Mouse (Mus musculus): ENCODE data around the gene Trappc5.
A peak's percentile ranks its signal among the peaks of the same experiment; 100 is the strongest.

Trappc5 gene

DNA sequence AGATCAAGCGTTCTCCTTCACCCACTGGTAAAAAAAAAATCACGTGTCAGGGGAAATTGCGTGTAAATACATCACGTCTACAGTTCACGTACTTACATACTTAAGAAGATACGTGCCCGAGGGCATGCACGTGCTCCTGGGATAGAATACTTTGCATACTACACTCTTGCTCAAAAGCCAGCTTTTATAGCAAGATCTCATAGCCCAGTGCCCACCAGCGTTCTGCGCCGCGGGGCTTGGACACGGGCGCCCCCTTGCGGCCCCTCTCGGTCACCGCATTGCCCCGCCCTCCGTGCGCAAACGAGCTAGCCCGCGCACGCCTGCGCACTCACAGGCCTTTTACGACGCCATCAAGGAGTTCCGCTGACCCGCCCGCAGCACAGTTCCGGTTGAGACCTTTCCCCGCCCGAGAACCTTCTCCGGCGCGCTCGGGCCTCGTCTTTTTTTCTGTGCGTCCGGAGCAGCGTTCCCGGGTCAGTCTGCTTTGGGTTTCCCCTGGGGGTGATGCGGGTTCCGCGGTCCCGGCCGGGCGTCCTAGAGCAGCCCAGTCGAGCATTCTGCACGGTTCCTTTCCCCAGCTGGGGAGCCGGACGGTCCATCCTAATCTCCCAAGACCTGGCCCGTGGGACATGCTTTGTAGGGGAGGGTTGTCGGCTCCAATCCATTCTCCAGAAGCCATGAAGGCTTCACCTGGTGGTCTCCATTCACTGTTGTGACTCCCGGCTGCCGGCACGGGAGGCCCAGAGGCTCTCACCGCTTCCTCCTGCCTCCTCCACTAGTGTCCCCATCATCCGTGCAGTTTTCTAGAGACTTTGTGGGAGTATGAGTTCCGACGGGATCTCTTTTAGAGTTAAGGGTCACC, at the start of gene Trappc5:
Gene Trappc5, plus strand, starts transcription at position 169 of the 862 bp plus-strand sequence.
- DNase-seq (ENCODE audit: low spot score in 2 of 2): peak; percentile 95

DNA sequence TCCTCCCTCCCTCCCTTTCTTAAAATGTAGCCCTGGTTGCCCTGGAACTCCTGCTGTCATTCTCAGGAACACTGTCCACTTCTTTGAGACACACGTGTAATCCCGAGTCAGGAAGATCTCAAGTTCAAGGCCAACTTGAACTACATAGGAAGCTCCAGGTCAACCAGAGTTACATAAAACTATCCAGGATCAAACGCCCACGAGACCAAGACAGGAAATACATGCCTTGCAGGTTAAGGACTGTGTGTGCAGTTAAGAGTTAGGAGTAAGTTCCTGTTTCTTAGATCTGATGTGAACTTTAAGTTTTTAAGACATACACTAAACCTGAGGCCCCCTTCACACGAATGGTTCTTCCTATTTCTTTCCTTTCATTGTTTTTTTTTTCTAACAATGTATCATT, 49.1 kb upstream of the Trappc5 start:
- DNase-seq (ENCODE audit: low spot score in 2 of 2): no peak

DNA sequence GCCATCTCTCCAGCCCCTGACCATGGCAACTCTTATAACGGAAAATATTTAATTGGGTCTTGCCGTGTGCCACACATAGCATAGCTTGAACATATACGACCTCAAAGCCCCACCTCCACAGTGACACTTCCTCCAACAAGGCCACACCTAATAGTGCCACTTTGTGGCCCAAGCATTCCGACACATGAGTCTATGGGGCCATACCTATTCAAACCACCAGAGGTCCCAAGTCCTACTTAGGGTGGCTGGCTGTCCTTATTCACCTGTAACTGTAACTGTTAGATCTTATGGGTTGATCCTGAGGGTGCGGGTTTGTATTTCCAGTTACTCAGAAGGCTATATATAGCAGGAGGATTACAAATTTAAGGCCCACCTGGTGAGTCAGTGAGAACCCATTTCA, 48.1 kb upstream of the Trappc5 start:
- no peak for DNase-seq (ENCODE audit: low spot score in 2 of 2)

DNA sequence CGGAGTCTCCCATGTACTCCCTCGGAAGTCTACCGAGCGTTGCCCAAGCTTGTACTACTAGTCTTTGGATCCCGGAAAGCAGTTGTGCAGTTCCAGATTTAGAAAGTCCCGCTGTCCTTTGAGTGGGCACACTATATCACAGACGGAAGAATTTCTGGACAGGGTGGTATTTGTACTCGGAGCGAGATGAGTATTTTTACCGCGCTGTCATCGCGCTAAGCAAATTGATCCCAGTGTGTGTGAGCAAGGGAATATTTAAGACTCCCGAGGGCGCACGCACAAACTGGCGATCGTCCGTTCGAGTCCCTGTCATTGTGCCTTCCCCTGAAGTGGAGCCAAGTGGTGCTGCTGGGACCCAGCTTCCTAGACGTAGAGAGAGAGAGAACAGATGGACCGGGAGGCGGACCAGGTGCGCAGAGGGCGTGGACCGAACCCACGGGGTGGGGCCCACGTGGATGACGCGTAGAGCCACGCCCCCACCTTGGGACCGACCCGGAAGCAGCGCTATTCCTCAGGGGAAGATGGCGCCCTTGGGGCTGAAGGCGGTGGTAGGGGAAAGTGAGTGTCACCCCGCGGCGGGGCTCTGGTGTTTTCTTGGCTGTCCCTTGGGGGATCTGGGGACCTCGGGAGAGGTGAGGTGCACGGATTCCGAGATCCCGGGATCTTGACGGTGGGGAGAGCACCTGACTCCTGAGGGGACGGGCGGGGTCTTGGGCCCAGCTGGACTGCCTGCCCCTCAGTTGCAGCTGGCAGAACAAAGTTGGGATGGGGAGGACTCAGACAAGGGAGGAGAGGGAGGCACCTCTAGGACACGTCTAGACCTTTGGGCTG, 45.2 kb upstream of the Trappc5 start, which contains the start of gene Stxbp2:
Gene Stxbp2, plus strand, starts transcription at position 309 of the 831 bp plus-strand sequence.
- DNase-seq (ENCODE audit: low spot score in 2 of 2): peak; percentile 82 to 84

DNA sequence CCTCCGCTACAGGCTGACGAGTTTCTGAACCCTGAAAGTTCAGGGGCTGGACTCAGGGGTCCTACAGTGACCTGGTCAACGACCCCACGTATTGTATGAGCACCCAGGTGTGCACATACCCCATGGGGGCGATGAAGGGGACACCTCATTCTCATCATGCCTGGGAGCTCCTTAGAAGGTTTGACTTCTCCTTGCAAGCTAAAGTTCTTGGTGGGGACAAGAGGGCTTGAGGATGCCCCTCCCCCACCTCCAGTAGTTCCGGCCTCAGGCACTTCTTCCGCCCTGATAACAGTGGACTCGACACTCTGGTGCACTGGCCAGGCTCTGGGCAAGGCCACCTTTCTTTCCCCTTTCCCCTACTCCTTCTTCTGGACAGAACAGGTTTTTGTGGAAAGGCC, 44.6 kb upstream of the Trappc5 start:
- no peak for DNase-seq (ENCODE audit: low spot score in 2 of 2)

DNA sequence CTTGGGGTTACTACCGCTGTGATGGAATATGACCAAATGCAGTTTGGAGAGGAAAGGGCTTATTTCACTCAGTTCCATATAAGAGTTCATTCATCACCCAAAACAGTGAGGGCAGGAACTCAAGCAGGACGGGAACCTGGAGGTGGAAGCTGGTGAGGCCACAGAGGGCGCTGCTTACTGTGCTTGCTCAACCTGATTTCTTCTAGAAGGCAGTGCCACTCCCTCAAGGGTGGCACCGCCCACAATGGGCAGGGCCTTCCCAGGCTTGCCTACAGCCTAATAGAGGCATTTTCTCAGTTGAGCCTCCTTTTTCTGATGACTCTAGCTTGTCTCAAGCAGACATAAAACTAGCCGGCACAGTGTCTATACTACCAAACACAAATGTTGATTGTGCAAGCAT, 30.3 kb upstream of the Trappc5 start:
- peak; percentile 39 to 44 for DNase-seq (ENCODE audit: low spot score in 2 of 2)

DNA sequence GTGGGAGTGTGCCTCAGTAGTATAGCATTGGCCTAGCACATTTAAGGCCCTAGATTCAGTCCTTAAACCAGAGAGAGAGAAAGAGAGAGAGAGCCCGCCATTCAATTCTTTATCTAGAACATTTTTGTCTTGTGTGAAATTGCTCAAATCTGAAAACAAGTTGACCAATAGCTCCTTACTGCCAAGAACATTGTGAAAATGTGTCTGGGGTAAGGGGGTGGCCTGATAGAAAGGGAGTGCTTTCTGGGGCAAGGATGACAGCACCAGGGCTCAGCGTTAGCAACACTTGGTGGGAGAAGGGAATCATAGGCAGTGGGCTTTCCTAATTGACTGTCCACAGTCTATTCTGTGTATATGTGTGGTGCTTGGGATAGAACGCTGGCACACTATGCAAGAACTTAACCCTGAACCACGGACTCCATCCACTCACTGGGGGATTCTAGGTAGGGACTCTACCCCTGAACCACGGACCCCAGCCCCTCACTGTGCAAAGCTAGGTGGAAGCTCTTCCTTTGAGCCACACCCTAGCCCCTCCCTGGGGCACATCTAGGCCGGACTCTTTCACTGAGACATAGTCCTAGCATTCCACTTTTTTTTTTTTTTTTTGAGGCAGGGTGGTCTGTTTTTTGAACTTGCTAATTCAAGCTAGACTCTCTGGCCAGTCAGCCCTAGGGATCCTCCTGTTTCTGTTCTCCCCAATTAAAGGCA, 29.1 kb upstream of the Trappc5 start:
- DNase-seq (ENCODE audit: low spot score in 2 of 2): no peak

DNA sequence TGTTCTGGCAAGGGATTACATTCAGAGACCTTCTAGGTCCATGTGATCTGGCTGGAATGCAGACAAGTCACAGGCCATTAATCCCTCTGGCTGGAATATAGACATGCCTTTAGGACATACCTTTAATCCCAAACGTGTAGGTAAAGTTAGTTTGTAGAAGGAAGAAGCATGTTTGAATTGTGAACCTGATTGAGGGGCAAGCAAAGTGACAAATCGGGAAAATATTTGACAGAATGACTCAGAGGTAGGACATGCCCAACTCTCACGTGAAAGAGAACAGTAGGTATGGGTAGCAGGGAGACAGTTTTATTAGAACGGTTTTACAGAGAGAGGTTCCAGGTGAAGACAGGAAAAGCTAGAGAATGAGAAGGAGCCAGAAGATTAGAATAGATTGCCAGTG, 28.5 kb upstream of the Trappc5 start:
- DNase-seq (ENCODE audit: low spot score in 2 of 2): no peak

DNA sequence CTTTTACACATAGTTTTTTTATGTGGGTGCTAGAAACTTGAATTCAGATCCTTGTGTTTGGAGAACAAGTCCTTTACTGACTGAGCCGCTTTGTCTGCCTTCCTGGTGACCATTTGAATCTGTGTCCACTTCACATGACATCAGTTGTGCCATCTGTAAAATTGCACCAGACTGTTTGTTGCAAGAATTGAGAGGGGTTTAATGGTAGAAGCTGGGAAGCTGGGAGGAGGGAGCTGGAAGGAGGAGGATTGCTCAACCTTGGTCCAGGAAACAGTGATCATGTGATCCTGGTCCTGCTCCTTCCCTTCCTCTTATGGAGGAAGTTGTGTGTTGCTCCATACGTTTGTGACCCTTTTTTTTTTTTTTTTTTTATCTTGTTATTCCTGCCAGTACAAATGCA, 27.8 kb upstream of the Trappc5 start:
- no peak for DNase-seq (ENCODE audit: low spot score in 2 of 2)

DNA sequence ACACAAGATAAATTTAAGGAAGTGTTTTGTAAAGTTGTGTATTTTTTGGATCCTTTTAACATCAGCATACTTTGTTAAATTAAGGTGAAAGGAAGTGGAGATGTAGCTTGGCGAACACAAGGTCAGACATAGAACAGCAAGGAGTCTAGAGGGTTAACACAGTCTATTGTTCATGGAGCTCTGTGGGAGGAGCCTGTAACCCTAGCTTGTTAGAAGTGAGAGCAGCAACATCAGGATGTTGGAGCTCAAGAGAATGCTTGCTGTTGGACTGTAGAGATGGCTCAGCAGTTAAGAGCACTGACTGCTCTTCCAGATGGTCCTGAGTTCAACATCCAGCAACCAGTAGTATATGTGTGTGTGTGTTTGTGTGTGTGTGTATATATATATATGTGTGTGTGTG, 27.1 kb upstream of the Trappc5 start:
- no peak for DNase-seq (ENCODE audit: low spot score in 2 of 2)

DNA sequence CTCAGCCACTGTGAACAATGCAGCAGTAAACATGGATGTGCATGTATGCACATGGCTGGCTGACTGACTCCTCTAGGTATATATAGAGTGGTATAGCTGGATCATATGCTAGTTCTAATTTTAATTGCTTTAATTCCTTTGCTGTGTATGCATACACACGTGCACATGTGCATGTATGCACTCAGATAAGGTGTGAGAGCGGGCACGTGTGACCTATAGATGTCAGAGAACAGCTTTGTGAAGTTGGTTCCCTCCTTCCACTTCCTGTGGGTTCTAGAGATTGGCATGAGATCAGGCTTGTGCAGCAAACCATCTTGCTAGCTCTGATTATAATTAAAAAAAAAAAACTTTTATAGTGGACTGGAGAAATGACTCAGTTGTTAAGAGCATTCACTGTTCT, 23.3 kb upstream of the Trappc5 start:
- DNase-seq (ENCODE audit: low spot score in 2 of 2): no peak

DNA sequence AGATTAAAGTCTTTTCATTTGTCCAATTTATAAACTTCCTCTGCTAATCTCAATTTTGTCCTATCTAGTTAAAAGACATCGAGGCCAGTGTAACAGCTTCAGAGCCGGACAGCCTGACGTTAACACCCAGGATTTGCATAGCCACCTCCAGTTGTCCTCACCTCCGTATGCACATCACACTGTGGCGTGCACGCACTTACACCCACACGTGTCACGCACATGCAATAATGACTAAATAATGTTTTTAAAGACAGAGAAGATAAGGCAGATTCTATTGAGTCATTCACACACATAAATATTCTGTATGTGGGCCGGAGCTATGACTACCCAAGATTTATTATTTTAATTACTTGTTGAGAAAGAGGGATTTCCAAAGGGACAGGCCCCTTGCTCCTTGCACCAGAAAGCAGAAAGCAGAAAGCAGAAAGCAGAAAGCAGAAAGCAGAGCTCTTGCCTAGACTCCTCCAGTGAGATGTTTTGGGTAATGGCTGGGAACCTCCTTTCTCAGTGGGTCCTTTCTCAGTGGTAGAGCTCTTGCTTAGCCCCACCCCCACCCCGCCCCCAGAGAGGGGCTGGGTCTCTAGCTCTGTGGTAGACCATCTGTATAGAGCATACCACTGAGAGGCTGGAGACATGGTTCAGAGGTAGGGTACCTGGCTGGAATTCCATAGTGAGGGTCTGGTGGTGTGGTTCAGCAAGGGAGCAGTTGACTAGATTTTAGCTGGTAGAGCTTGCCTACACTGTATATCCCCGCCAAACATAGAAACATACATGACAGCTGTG, 21.2 kb upstream of the Trappc5 start:
- DNase-seq (ENCODE audit: low spot score in 2 of 2): no peak

DNA sequence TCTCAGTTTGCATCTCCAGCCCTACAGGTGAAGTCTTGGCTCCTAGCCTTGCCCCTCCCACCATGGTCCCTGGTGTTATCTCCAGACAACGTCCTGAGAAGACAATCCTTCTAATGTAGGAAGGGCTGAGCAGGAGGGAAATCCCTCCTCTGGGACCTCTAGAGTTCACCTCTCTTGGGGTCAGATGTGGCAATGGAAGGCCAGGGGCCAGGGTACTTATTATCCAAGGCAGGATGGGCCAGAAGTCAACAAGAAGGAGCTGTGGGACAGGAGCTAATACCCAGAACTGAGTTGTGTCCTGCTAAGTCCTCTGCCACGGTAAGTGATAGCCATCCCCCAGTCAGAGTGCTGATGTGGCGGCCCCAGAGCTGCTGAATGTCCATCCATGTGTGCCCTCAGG, 20.6 kb upstream of the Trappc5 start, which contains the start of gene Retn:
Gene Retn, plus strand, starts transcription at position 245 of the 400 bp plus-strand sequence.
- DNase-seq (ENCODE audit: low spot score in 2 of 2): no peak

DNA sequence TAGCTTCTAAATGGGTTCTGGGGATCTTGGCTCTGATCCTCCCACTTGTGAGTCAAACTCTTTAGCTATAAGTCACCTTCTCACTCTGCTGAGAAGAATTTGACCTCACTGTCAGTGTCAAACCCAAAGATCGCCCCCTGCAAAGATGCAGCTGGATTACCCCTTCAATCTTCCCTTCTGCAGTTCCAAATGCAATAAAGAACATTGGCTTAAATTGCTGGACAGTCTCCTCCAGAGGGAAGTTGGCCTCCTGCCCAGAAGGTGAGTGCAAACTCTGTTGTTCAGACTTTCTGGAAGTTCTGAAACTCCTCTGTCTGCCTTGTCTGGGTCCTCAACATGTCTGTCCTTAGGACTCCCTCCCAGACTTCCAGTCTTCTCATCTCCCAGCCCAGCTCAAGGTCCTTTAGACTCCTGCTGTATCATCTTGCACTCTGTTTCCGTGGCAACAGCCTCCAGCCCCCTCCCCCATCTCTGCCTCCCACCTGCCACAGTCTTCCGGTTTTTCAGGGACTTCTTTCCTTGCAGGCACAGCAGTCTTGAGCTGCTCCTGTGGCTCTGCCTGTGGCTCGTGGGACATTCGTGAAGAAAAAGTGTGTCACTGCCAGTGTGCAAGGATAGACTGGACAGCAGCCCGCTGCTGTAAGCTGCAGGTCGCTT, 19.2 kb upstream of the Trappc5 start:
- DNase-seq (ENCODE audit: low spot score in 2 of 2): peak; percentile 75 to 81

DNA sequence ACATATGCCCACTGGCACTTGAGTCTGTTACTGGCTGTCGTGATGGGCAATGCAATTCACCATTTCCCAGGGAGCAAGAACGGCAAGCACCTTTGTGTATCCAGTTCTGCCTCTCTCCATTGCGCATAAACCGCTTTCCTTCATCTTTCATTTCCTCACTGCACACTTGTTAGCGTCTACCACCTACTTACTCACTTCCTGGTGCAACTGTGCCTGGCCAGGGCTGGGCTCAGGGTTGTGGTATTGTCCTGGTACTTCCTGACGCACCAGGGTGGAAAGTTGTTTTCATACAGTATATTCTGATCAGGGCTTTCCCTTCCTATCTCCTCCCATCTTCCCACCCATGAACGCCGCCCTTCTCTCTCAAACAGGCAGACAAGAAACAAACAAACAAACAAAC, 15.2 kb upstream of the Trappc5 start:
- no peak for DNase-seq (ENCODE audit: low spot score in 2 of 2)

DNA sequence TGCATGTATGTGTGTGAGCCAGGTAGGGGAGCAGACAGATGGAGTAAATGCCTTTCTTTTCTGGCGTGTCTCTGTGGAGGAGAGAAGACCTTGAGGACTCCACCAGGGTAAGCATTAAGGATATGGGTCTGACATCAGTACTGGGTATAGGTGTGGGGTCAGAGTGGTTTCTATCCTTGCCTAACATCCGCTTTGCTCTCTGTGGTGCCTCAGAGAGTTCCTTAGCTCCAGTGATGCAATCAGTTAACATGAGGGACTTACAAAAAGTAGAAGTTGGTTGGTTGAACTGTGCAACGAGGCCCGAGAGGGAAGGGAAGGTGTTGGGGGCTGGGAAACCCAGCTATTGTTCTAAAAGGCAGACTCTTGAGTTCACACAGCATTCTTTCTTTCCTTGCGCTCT, 11.7 kb upstream of the Trappc5 start:
- DNase-seq (ENCODE audit: low spot score in 2 of 2): no peak

DNA sequence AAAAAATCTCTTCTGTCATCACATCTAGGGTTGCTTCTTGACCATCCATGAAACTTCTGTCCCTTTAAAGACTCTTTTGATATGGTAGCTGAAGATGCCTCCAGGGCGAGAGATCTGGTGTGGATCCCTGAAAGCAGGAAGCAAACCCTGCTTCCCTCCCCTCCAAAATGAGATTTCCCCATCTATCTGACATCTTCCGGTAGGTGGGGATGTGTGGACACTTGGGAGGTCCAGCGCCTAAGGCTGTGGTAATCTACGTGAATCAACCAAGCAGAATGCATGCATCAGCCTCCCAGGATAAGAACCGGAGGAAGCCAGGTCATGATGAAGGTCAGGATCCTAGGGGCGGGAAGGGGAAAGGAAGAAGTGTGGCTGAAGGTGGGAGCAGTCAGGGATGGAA, 10.6 kb upstream of the Trappc5 start, which contains the start of gene Mcemp1:
Gene Mcemp1, plus strand, starts transcription at position 248 of the 400 bp plus-strand sequence.
- DNase-seq (ENCODE audit: low spot score in 2 of 2): no peak

DNA sequence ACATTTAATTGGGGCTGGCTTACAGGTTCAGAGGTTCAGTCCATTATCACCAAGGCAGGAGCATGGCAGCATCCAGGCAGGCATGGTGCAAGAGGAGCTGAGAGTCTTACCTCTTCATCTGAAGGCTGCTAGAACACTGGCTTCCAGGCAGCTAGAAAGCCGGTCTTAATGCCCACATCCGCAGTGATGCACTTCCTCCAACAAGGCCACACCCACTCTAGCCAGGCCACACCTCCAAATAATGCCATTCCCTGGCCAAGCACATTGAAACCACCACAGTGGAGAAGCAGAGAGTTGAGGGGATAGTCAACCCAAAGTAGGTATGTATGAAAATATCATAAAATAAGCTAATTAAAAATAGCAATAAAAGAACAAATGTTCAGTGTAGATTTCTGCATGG, 5.7 kb upstream of the Trappc5 start:
- no peak for DNase-seq (ENCODE audit: low spot score in 2 of 2)

DNA sequence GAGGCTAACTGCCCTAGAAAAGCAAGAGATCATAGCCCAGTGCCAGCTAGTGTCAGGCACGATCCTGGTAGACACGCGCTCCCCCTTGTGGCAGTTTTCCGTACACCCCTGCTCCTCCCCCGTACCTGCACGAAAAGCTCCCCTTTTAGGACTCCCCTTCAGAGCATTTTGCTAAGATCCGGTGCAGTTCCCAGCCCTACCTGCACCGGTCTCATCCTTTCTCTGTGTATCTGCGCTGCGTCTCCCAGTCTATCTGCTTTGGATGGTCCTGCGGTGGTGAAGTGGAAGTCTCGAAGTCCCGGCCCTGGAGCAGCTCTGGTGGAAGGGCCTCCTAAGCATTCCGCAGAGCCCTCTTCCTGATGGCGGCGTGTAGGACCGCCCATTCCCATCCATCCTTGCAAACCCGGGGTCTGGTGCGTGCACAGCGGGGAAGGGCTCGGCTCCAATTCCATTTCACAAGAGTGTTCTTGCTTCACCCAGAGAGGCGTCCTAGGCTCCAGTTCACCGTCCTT, 4.1 kb upstream of the Trappc5 start, which contains the start of gene Fcor:
Gene Fcor, minus strand, starts transcription at position 383 of the 512 bp plus-strand sequence.
- peak; percentile 89 to 90 for DNase-seq (ENCODE audit: low spot score in 2 of 2)

DNA sequence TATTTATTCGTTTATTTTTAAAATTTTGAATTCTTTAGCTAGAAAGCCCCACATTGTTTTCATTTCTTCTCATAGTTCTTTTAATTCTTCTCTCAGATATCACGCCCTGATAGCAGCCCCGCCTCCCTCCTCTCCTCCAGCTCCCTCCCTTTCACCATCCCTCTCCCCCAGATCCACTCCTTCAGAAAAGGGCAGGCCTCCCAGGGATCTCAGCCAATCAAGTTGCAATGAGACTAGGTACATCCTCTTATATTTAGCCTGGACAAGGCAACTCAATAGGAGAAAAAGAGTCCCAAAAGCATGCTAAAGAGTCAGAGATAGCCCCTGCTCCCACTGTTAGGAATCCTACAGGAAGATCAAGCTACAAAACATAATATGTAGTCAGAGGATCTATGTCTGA, 1.4 kb upstream of the Trappc5 start:
- DNase-seq (ENCODE audit: low spot score in 2 of 2): no peak

Measured in right cerebral cortex, postnatal 10 days (tissue).